Mouse (Mus musculus): ENCODE results near the gene Fcer1a.
"Not testable (repeated sequence)": the region's sequence is repeated elsewhere in the genome, so short reads cannot be mapped to it uniquely, and the experiment has no call there.

The Fcer1a gene

DNA sequence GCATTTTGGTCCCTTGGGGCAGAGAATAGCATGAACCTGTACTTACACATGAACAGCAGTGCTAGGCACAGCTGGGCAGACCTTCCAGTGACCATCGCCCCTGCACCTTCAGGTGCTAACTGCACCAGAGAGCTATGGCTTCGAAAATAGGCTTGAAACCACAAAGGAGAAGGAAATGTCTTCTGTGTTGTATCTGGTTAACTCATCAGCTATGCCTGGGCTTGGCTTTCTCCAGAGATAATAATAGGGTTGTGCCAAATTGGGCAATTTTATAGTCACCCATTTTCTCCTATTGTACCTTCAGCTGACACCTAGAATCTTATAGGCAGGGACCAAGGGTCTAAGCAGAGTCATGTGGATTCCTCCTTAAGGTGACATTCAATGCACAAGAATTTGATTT lies at the start of gene Fcer1a:
Gene Fcer1a, minus strand, starts transcription at position 134 of the 400 bp plus-strand sequence.
- no peak for DNase-seq

DNA sequence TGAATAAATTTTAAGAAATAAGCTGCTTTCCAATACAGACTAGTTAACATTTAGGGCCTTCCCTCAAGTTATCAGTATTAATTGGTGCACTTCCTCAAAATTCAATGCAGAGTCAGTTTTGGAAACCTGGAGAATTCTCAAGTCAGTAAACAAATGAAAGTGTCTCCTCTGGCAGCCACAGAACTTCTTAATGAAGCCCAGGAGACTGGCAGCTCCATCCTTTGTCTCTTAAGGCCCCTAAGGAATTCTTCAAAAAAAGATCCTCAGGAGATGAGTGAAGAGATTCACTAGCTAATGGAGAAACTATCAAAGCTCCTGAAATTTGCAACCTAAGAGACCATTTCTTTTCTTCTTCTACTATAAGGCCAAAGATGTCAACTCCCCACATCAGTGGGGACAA lies 38.7 kb upstream of the Fcer1a start, which contains the start of gene Olfr418:
Gene Olfr418, plus strand, starts transcription at position 301 of the 400 bp plus-strand sequence.
- DNase-seq: no peak

DNA sequence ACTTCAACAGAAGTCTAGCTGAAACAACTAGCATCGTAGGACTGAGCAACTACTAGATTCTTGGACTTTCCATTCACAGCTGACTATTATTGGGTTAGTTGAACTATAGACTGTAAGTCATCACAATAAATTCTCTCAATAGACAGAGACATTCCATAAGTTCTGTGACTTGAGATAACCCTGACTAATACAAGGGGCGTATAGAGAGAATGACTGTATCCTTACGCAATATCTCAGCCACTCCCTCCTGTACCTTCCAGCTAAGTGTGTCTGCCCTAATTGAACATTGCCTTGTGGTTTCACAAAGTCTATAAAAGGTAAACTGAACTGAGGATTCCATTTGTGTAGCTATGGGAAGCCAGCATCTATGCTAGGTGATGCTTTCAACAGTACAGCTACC lies 22.9 kb upstream of the Fcer1a start:
- no peak for DNase-seq

DNA sequence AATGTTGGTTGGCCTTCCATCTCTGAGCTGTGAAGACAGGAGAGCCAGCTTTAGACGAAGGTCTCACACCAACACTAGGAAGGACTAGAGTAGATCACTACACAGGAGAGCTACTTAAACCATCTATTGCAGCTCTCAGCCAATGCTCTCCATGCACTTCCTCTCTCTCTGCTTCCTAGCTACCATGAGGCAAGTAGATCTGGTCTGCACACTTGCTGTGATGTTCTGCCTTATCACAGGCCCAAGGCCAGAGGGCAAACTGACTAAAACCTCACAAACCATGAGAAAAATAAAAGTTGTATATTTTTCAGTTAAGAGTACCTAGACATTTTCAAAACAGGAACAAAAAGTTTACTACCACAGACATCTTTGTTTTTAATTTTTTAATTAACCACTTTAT lies 10.0 kb upstream of the Fcer1a start:
- DNase-seq: not testable (repeated sequence)

DNA sequence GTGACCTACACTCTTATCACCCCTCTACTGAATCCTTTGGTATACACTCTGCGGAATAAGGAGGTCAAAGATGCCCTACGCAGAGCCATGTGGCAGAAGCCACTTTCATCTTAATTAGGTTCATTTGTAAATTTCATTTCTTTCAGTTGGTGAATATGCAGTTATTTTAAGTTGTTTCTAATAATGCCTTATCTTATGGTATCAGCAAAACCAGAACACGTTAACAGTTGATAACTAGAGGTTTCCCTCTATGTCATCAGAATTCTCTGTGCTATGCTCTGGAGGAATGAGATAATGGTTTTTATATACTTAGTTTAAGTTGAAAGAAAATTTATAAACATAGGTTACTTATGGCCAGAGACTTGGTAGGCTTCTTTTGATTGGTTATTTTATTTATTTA lies 10.5 kb downstream of the Fcer1a start:
- DNase-seq: no peak

DNA sequence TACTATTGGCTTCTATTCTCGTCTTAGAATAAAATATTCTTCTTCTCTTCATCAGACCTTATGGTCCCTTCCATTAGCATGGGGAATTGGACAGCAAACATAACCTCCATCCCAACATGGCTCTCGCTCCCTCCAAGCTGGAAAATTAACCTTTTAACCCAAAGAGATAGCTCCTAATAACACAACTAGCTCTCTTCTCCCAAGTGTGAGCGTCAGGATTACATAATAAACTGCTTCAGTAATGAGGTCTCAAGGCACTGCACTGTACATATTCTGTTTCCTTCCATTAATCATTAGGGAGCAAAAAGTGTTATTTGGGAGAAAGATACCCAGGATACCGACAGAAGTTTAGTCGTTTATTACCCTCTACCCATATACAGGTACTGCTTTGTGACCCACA lies 14.9 kb downstream of the Fcer1a start, which contains the start of gene Olfr1404:
Gene Olfr1404, plus strand, starts transcription at position 301 of the 400 bp plus-strand sequence.
- no peak for DNase-seq

DNA sequence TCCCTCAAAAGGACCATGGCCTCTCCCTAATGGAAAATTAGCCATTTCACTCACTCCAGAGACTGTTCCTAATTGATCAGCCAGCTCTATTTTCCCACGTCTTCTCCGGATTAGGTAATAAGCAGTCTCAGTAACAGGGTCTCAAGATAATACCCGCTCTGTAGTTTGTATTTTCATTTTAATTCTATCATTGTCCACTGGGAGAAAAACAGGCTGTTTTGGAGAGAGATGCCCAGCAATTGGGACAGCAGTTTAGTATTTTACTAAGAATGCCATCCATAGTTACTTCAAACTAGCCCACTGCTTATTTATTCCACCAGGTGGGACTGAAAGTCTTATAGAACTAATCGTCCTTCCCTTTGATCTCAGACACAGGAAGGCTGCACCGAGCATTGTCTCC lies 29.5 kb downstream of the Fcer1a start, which contains the start of gene Olfr218:
Gene Olfr218, plus strand, starts transcription at position 301 of the 400 bp plus-strand sequence.
- no peak for DNase-seq

DNA sequence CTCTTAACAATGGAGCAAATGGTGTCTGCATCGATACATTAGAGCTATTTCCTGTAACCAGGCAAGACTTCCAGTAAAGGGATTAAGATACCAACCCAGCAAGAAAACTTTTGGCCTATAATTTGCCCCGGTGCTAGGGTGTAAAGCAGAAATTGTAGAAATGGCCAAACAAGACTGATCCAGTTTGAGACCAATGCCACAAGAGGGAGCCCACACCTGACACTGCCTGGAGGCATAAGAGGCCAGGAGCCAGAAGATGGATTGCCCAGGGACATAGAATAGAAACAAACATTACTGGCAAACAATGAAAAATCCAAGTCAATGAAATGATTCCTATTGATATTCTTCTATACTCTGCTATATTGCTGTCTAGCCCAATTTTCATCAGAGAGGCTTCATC lies 30.7 kb downstream of the Fcer1a start:
- DNase-seq: no peak

DNA sequence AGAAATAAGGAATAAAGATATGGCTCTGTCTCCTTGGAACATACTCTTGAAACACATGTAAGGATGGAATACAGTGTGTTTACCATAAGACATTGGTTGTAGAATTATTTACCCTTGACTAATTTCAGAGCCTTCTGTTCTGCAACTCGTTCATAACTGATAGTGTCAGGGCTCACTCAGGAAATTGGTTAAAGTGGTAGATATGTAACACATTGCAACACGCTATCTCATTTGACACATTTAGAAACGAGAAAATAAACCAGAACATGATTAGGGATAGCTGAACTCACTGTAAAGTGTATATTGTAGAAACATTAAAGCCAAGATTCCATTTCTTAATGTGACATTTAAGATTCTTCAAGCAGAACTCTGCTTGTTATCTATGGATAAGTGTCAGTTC lies 35.0 kb downstream of the Fcer1a start:
- no peak for DNase-seq

DNA sequence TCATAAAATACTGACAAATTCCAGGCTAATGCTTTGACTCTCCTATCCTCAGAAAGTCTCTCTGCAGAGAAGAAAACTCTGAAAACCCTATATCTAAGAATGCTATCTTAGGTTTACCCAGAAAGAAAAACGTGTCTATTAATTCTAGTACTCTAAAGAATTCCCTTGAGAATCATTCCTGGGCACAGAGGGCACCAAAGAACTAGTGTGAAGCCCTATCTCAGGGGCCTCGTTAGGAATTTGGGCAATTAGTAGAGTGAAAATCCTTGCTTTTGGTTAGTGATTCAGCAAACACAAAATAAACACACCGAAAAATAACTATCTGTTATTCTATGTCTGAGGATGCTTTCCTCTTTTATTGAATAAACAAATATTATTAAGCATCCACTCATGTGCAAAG lies 36.5 kb downstream of the Fcer1a start, which contains the start of gene Olfr1406:
Gene Olfr1406, minus strand, starts transcription at position 101 of the 400 bp plus-strand sequence.
- no peak for DNase-seq

DNA sequence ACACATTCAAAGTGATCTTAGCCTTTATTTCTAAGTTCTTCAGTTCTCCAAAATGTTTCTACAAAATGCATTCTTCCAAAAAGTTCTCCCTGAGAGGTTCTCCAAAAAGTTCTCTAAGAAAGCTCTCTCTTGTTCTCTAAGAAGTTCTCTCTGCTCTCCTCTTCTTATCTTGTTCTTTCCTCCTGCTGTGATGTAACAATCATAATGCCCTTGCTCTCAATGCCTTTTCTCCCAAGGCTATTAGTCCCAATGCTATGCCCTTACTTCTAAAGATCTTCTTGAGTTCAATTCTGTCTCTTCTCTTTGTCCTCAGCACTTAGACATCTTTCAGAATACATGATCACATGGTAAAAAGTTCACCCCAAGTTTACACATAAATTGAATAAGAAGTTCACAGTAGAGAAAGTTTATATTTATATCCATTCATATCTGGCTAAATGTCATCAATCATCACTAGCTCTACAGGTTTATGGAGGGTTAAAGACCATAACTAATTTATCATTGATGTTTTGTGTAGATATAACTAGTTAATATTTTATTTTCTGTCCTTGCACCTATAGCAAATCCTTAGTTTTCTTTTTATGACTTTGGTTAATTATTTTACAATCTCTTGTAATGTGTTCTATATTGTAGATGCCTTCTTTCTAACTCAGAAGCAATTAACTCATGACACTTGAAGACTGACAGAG lies 52.7 kb downstream of the Fcer1a start:
- no peak for DNase-seq
